Mouse (Mus musculus): Measurements from ENCODE around the gene Axl. TPM values are rescaled to one million over a fixed set of nuclear protein-coding genes. Genes with fewer than 3 reads are reported as not detected.
A peak's percentile ranks its signal among the peaks of the same experiment; 100 is the strongest.

The Axl gene
- polyA plus RNA-seq, 1 experiment, result 31.0 TPM

DNA sequence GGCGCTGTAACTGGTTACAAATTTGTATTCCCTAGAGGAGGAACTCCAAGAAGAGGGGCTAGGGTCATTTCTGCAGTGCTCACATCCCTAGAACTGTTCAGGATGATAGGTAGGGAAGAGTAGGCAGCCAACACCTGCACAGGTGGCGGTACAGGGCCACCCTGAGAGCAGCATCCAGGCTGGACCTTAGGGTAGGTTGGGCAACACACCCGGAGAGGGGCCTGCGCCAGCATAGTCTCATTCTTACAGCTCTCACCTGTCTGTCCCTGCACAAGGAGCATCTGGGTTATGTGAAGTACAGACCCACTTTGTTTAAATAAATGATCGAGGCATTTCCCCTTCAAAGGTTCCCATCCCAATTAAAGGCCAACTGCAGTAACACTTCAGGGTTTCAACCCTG, 67.7 kb downstream of the Axl start:
- H3K4me3 ChIP-seq (ENCODE audit: insufficient read depth, low read depth, low read length), result no peak overlapping the region
- no peak for TF ChIP-seq POLR2A (IDR thresholded peaks at IDR 0.05; ENCODE audit: low read depth, low read length)
- TF ChIP-seq CTCF (conservative IDR thresholded peaks at IDR 0.05; ENCODE audit: insufficient read depth, insufficient read length, low read depth, low read length), result no peak
- H3K27me3 ChIP-seq (replicated peaks; ENCODE audit: control insufficient read depth, insufficient read depth, low read length), result no peaks in the 10 kb centered on the region
- H3K27ac ChIP-seq (ENCODE audit: insufficient read depth, low read depth, low read length), result no peak overlapping the region
- peaks cover 3% of the 10 kb centered on the region; the same call in 1 of the 2 replicates for H3K4me1 ChIP-seq (ENCODE audit: control insufficient read depth, insufficient read depth, low read length)
- DNase-seq, result no peak
- H3K36me3 ChIP-seq (ENCODE audit: control insufficient read depth, insufficient read depth, low read length), result peaks cover 2% of the 10 kb centered on the region
- 91% methylated on average over 5 of the region's 5 CpGs for WGBS

DNA sequence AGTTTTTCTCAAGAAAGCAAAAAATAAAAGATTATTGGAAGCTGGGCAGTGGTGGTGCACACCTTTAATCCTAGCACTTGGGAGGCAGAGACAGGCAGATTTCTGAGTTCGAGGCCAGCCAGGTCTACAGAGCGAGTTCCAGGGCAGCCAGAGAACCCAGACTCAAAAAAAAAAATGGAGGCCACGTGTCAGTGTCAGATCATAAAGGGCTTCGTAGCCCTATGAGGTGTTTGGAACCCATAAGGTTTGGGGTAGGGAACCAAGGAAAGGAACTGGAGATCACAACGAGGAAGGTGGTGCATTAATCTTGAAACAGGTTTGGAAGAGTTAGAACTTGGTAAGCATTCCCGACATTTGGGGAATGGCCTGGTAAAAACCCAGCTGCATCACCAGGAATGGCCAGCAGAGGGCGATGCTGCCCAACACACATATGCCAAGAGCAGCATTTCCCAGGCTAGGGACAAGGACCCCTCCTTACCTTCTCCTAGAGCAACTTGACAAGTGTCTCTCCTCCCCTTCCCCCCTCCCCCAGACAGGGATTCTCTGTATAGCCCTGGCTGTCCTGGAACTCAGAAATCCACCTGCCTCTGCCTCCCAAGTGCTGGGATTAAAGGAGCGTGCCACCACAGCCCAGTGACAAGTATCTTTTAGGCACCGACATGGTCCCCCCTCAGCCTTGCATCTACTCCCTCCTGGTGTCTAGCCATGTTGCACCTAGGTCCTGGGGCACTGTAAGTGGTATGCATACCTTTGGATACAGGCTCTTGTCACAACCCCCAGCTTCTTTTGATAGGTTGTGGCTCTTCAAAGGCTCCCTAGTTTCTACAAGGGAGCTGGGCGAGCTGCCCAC, 68.5 kb downstream of the Axl start:
- Histone ChIP-seq H3K36me3 (ENCODE audit: control insufficient read depth, insufficient read depth, low read length) (peaks cover 2% of the 10 kb centered on the region), H3K4me3 (ENCODE audit: insufficient read depth, low read depth, low read length) (no peak overlapping the region), H3K27me3 (replicated peaks; ENCODE audit: control insufficient read depth, insufficient read depth, low read length) (no peaks in the 10 kb centered on the region), H3K4me1 (ENCODE audit: control insufficient read depth, insufficient read depth, low read length) (peaks cover 3% of the 10 kb centered on the region; the same call in 1 of the 2 replicates), H3K27ac (ENCODE audit: insufficient read depth, low read depth, low read length) (no peak overlapping the region)
- 57% methylated on average over 10 of the region's 10 CpGs for WGBS
- TF ChIP-seq POLR2A (IDR thresholded peaks at IDR 0.05; ENCODE audit: low read depth, low read length) (no peak), CTCF (conservative IDR thresholded peaks at IDR 0.05; ENCODE audit: insufficient read depth, insufficient read length, low read depth, low read length) (peak; percentile 96)
- peak; percentile 79 for DNase-seq

DNA sequence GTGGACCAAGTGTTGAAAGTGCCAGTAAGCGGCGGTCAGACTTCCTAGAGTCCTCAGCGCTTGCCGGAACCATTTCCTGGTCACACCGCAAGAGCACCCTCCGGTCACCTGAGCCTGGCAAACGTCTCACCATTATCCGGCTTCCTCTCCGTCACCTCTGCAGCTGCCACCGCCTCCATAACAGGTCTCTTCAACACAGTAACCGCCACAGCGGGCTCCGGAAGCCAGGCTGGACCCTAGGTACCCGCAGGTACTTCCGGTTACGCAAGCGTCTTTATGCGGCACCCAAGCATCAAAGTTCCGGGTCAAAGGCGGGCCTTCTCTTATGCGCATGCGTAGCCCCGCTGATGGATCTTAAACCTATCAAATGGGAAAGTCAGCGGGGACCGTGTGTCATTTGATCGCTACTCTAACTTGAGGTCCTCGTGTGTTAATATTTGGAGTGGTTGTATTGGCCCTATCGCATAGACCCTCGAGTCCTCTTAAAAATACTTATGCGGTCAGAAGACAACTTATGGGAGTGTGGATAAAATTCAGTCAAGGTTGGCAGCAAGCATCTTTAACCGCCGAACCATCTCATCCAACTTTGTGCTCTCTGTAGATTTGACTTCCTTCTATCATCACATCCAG, 69.6 kb downstream of the Axl start, which contains the start of gene Ccdc97:
Ccdc97 (minus strand) TSS at position 301 of the 630 bp plus-strand sequence.
- no peaks in the 10 kb centered on the region for H3K27me3 ChIP-seq (replicated peaks; ENCODE audit: control insufficient read depth, insufficient read depth, low read length)
- TF ChIP-seq POLR2A (IDR thresholded peaks at IDR 0.05; ENCODE audit: low read depth, low read length), result peak; percentile 27
- TF ChIP-seq CTCF (conservative IDR thresholded peaks at IDR 0.05; ENCODE audit: insufficient read depth, insufficient read length, low read depth, low read length), result no peak
- peak; percentile 98 for DNase-seq
- H3K4me1 ChIP-seq (ENCODE audit: control insufficient read depth, insufficient read depth, low read length), result peaks cover 3% of the 10 kb centered on the region; the same call in 1 of the 2 replicates
- peaks cover 2% of the 10 kb centered on the region; the same call in 1 of the 2 replicates for H3K36me3 ChIP-seq (ENCODE audit: control insufficient read depth, insufficient read depth, low read length)
- H3K4me3 ChIP-seq (ENCODE audit: insufficient read depth, low read depth, low read length), result peak within 1 kb of the TSS; percentile 68
- WGBS, result 2% methylated on average over 32 of the region's 32 CpGs
- peak within 1 kb of the TSS; percentile 79 for H3K27ac ChIP-seq (ENCODE audit: insufficient read depth, low read depth, low read length)

DNA sequence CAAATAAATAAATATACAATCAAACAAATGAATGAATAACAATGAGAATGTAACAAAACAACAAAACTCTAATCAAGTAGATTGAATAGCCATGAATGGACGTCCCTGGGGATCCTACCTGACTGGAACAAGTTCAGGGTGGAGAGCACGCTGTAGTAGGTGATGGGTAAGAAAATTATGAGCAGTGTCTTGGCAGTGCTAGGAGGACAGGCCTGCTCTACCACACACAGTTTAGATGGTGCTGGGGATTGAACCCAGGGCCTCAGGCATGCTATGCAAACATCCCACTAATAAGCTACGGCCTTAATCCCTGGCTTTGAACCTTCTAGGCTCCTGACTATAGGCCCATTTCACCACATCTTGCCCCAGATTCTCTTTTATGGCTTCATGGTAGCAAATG, 71.0 kb downstream of the Axl start:
- Histone ChIP-seq H3K4me3 (ENCODE audit: insufficient read depth, low read depth, low read length) (no peak overlapping the region), H3K4me1 (ENCODE audit: control insufficient read depth, insufficient read depth, low read length) (peaks cover 3% of the 10 kb centered on the region; the same call in 1 of the 2 replicates), H3K27me3 (replicated peaks; ENCODE audit: control insufficient read depth, insufficient read depth, low read length) (no peaks in the 10 kb centered on the region), H3K36me3 (ENCODE audit: control insufficient read depth, insufficient read depth, low read length) (peaks cover 2% of the 10 kb centered on the region), H3K27ac (ENCODE audit: insufficient read depth, low read depth, low read length) (no peak overlapping the region)
- DNase-seq, result no peak
- TF ChIP-seq CTCF (conservative IDR thresholded peaks at IDR 0.05; ENCODE audit: insufficient read depth, insufficient read length, low read depth, low read length) (no peak), POLR2A (IDR thresholded peaks at IDR 0.05; ENCODE audit: low read depth, low read length) (no peak)
- WGBS, result 86% methylated on average over 3 of the region's 3 CpGs

DNA sequence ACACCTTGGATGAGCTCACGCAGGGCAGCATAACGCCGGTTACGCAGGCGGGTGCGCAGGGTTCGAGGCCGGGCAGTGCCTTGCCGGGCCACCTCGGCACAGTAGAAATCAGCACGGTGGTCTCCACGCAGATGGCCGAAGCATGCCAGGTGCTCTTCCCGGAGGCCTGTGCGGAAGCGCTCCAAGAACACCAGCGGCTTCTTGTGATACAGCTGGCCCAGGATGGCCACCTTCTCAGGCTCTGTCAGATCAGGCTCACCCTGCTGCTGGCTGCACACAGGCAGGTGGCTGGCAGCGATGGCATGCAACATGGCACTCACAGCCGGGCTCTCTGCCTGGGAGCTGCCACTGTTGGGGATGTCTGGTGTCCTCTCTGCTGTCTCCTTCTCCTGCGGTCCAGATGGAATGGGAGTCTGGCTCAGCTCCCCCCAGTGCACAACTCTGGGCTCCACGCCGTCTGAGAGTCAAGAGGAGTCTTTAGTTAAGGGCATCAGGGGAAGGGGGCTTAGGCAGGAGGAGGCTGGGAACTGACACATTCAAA, 72.7 kb downstream of the Axl start:
- H3K4me1 ChIP-seq (ENCODE audit: control insufficient read depth, insufficient read depth, low read length), result peaks cover 3% of the 10 kb centered on the region; the same call in 1 of the 2 replicates
- H3K27me3 ChIP-seq (replicated peaks; ENCODE audit: control insufficient read depth, insufficient read depth, low read length), result no peaks in the 10 kb centered on the region
- H3K36me3 ChIP-seq (ENCODE audit: control insufficient read depth, insufficient read depth, low read length), result no peaks in the 10 kb centered on the region; the same call in 1 of the 2 replicates
- 95% methylated on average over 22 of the region's 22 CpGs for WGBS
- no peak overlapping the region for H3K4me3 ChIP-seq (ENCODE audit: insufficient read depth, low read depth, low read length)
- H3K27ac ChIP-seq (ENCODE audit: insufficient read depth, low read depth, low read length), result no peak overlapping the region
- TF ChIP-seq CTCF (conservative IDR thresholded peaks at IDR 0.05; ENCODE audit: insufficient read depth, insufficient read length, low read depth, low read length), result no peak
- no peak for TF ChIP-seq POLR2A (IDR thresholded peaks at IDR 0.05; ENCODE audit: low read depth, low read length)
- no peak for DNase-seq

DNA sequence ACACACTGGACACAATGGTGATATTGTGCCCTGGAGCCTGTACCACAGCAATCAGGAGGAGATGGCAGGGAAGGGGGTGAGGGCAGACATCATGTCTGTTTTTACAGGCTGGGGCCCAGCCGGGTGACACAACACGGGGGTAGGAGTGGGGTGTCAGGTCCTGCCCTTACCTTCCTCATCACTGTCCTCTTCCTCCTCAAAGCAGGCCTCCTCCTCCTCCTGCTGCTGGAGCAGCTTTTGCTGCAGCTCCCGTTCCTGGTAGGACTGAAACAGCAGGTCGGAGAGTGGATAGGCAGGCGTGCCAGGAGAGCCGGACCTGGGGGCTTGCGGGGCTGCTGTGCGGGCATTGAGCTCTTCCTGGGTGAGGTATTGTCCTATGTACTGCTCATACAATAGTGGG, 73.9 kb downstream of the Axl start:
- no peaks in the 10 kb centered on the region for H3K27me3 ChIP-seq (replicated peaks; ENCODE audit: control insufficient read depth, insufficient read depth, low read length)
- TF ChIP-seq CTCF (conservative IDR thresholded peaks at IDR 0.05; ENCODE audit: insufficient read depth, insufficient read length, low read depth, low read length) (no peak), POLR2A (IDR thresholded peaks at IDR 0.05; ENCODE audit: low read depth, low read length) (no peak)
- no peak overlapping the region for H3K4me3 ChIP-seq (ENCODE audit: insufficient read depth, low read depth, low read length)
- DNase-seq, result no peak
- H3K4me1 ChIP-seq (ENCODE audit: control insufficient read depth, insufficient read depth, low read length), result peaks cover 6% of the 10 kb centered on the region; the same call in 1 of the 2 replicates
- no peak overlapping the region for H3K27ac ChIP-seq (ENCODE audit: insufficient read depth, low read depth, low read length)
- WGBS, result 89% methylated on average over 8 of the region's 8 CpGs
- no peaks in the 10 kb centered on the region; the same call in 1 of the 2 replicates for H3K36me3 ChIP-seq (ENCODE audit: control insufficient read depth, insufficient read depth, low read length)

Data from kidney, adult 2 months (tissue).